7 mouse cellular contexts compared by ENCODE assay signal in the genomic region with DNA sequence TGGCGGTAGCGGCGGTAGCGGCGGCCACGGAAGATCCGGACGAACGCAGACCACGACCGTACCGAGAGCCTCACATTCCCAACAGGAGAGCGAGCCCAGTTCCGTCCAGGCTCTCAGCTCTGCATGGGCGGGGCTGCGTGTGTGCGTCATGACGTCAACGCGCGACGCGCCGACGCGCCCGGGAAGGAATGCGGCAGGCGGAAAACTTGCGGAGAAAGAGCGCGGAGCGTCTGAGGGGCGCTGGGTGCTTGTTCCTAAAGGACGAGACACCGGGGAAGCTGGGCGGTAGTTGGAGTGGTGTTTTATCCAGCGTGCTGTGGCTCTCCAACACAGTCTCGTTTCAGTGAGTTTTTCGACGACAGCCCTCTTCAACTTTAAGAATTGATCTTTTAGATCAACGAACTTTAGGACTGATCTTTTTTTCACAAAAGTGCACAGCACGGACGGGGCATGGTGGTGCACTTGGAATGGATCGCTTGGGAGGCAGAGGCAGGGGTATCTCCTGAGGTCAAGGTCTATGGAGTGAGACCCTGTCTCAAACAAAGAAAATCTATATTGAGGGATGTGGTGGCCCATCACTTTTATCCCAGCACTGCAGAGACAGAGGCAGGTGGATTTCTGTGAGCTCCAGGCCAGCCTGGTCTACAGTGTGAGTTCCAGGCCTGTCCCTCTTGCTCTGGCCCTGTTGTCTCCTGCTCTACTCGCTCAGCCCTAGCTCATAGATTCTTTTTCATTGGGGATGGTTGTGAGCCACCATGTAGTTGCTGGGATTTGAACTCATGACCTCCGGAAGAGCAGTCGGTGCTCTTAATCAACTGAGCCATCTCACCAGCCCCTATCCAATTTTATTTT. TPM values are rescaled to one million over a fixed set of nuclear protein-coding genes. Genes with fewer than 3 reads are reported as not detected.
DNase-seq lines count a peak whose midpoint lies in the region; ATAC-seq and TF ChIP-seq lines count a peak whose summit lies in the region.

TSS of gene Appbp2 (minus strand) at position 141 of the 852 bp plus-strand sequence.

- WGBS in embryonic facial prominence, embryonic 12.5 days: 6% methylated on average over 48 of the region's 48 CpGs
- 5% methylated on average over 48 of the region's 48 CpGs for WGBS in kidney, adult 2 months
- WGBS in limb, embryonic 12.5 days: 6% methylated on average over 48 of the region's 48 CpGs
- WGBS in midbrain, embryonic 15.5 days: 6% methylated on average over 48 of the region's 48 CpGs
- WGBS in spleen, adult 2 months: 4% methylated on average over 48 of the region's 48 CpGs

- peak within 1 kb of the TSS; percentile 87 for H3K9ac ChIP-seq in embryonic facial prominence, embryonic 12.5 days
- peak within 1 kb of the TSS; percentile 96 for H3K9ac ChIP-seq in limb, embryonic 12.5 days (replicated peaks)
- H3K9ac ChIP-seq in midbrain, embryonic 15.5 days: peak within 1 kb of the TSS; percentile 98

- TF ChIP-seq POLR2A in kidney, adult 2 months (IDR thresholded peaks at IDR 0.05; ENCODE audit: low read depth, low read length): peak; percentile 91
- peak; percentile 79 for TF ChIP-seq POLR2A in spleen, adult 2 months (IDR thresholded peaks at IDR 0.05; ENCODE audit: low read depth, low read length)

- H3K9me3 ChIP-seq in embryonic facial prominence, embryonic 12.5 days: no peaks in the 10 kb centered on the region
- no peaks in the 10 kb centered on the region for H3K9me3 ChIP-seq in limb, embryonic 12.5 days
- H3K9me3 ChIP-seq in midbrain, embryonic 15.5 days: no peaks in the 10 kb centered on the region

- H3K27me3 ChIP-seq in embryonic facial prominence, embryonic 12.5 days: no peaks in the 10 kb centered on the region
- no peaks in the 10 kb centered on the region for H3K27me3 ChIP-seq in kidney, adult 2 months (replicated peaks; ENCODE audit: control insufficient read depth, insufficient read depth, low read length)
- H3K27me3 ChIP-seq in limb, embryonic 12.5 days: no peaks in the 10 kb centered on the region
- H3K27me3 ChIP-seq in midbrain, embryonic 15.5 days (replicated peaks): no peaks in the 10 kb centered on the region
- no peaks in the 10 kb centered on the region for H3K27me3 ChIP-seq in spleen, adult 2 months (ENCODE audit: control insufficient read depth, insufficient read depth, low read length)

- H3K4me3 ChIP-seq in embryonic facial prominence, embryonic 12.5 days: peak within 1 kb of the TSS; percentile 82
- H3K4me3 ChIP-seq in kidney, adult 2 months (ENCODE audit: insufficient read depth, low read depth, low read length): peak within 1 kb of the TSS; percentile 79
- H3K4me3 ChIP-seq in limb, embryonic 12.5 days (replicated peaks): peak within 1 kb of the TSS; percentile 95
- peak within 1 kb of the TSS; percentile 94 for H3K4me3 ChIP-seq in midbrain, embryonic 15.5 days
- H3K4me3 ChIP-seq in spleen, adult 2 months (ENCODE audit: extremely low read depth, insufficient read depth, insufficient read length): peak within 1 kb of the TSS; percentile 88

- TF ChIP-seq CTCF in kidney, adult 2 months (conservative IDR thresholded peaks at IDR 0.05; ENCODE audit: insufficient read depth, insufficient read length, low read depth, low read length): no peak
- no peak for TF ChIP-seq CTCF in spleen, adult 2 months (IDR thresholded peaks at IDR 0.05; ENCODE audit: extremely low read depth, insufficient read depth, insufficient read length, insufficient replicate concordance)

- ATAC-seq in embryonic facial prominence, embryonic 12.5 days (ENCODE audit: insufficient number of reproducible peaks, insufficient read depth, low FRiP score, low TSS enrichment): peak; percentile 94
- peak; percentile 96 for ATAC-seq in limb, embryonic 12.5 days (ENCODE audit: insufficient number of reproducible peaks, insufficient read depth, low FRiP score, low TSS enrichment, low read depth)
- ATAC-seq in midbrain, embryonic 15.5 days (replicated peaks): peak; percentile 98

- peak within 1 kb of the TSS; percentile 99 for H3K27ac ChIP-seq in embryonic facial prominence, embryonic 12.5 days
- peak within 1 kb of the TSS; percentile 91 for H3K27ac ChIP-seq in kidney, adult 2 months (ENCODE audit: insufficient read depth, low read depth, low read length)
- H3K27ac ChIP-seq in limb, embryonic 12.5 days: peak within 1 kb of the TSS; percentile 99
- peak within 1 kb of the TSS; percentile 98 for H3K27ac ChIP-seq in midbrain, embryonic 15.5 days
- H3K27ac ChIP-seq in spleen, adult 2 months (ENCODE audit: insufficient read depth, low read length): peak within 1 kb of the TSS; percentile 98

- DNase-seq in adrenal gland, postnatal 25 days: peak; percentile 90
- peak; percentile 95 to 96 for DNase-seq in heart, adult 18-20 months
- peak; percentile 95 for DNase-seq in kidney, adult 2 months
- DNase-seq in spleen, adult 2 months (ENCODE audit: low read depth in 1 of 2, low spot score in 2 of 2): peak; percentile 73 to 84

- peak within 1 kb of the TSS; percentile 79 for H3K4me2 ChIP-seq in embryonic facial prominence, embryonic 12.5 days (replicated peaks)
- H3K4me2 ChIP-seq in limb, embryonic 12.5 days: peak within 1 kb of the TSS; percentile 74
- H3K4me2 ChIP-seq in midbrain, embryonic 15.5 days: peak within 1 kb of the TSS; percentile 88

- H3K4me1 ChIP-seq in embryonic facial prominence, embryonic 12.5 days: peaks cover 8% of the 10 kb centered on the region
- H3K4me1 ChIP-seq in kidney, adult 2 months (ENCODE audit: control insufficient read depth, insufficient read depth, low read length): 0 out of 2 replicates have a peak, but pooled peaks cover 6% of the 10 kb centered on the region
- peaks cover 13% of the 10 kb centered on the region; the same call in 1 of the 2 replicates for H3K4me1 ChIP-seq in limb, embryonic 12.5 days (replicated peaks)
- peaks cover 20% of the 10 kb centered on the region for H3K4me1 ChIP-seq in midbrain, embryonic 15.5 days
- peaks cover 5% of the 10 kb centered on the region; the same call in 1 of the 2 replicates for H3K4me1 ChIP-seq in spleen, adult 2 months (ENCODE audit: control insufficient read depth, insufficient read depth, insufficient read length)

- peaks cover 9% of the 10 kb centered on the region; the same call in 1 of the 2 replicates for H3K36me3 ChIP-seq in embryonic facial prominence, embryonic 12.5 days
- no peaks in the 10 kb centered on the region for H3K36me3 ChIP-seq in kidney, adult 2 months (ENCODE audit: control insufficient read depth, insufficient read depth, low read length)
- peaks cover 30% of the 10 kb centered on the region for H3K36me3 ChIP-seq in limb, embryonic 12.5 days
- no peaks in the 10 kb centered on the region for H3K36me3 ChIP-seq in midbrain, embryonic 15.5 days (replicated peaks)
- no peaks in the 10 kb centered on the region for H3K36me3 ChIP-seq in spleen, adult 2 months (ENCODE audit: control insufficient read depth, insufficient read depth, low read length)

RNA-seq across cellular contexts. Expression of gene Appbp2, which starts in this region (rescaled TPM):
- 43.1 and 56.9 TPM in 2 replicates for total RNA-seq in adrenal gland, postnatal 25 days (2021)
- polyA plus RNA-seq in embryonic facial prominence, embryonic 12.5 days (2016; fragmentation: Nextera tagmentation; extraction: Ambion mirVana): 45.4 and 48.6 TPM in 2 replicates
- 10 to 100 TPM; 14.5 to 14.6 TPM for total RNA-seq in heart, adult 18-20 months (2021)
- 10.5 and 11.5 TPM in 2 replicates for polyA plus RNA-seq in kidney, adult 2 months (2012; rRNA removed)
- 44.6 and 45.7 TPM in 2 replicates for polyA plus RNA-seq in limb, embryonic 12.5 days (2016; fragmentation: Nextera tagmentation; extraction: Ambion mirVana)
- 44.9 and 45.7 TPM in 2 replicates for polyA plus RNA-seq in midbrain, embryonic 15.5 days (2015; fragmentation: Nextera tagmentation; extraction: Ambion mirVana)
- polyA plus RNA-seq in spleen, adult 2 months (2012; rRNA removed): 5.7 and 7.4 TPM in 2 replicates

Comparison
In these comparisons a context has a peak if more than half of its experiments do, and no peak if none do; other contexts are left out.
1. Peak in every context shown above with its lines: DNase-seq, ATAC-seq, H3K4me3 ChIP-seq and H3K27ac ChIP-seq.